Mouse (Mus musculus) embryo, embryonic 11.5 days (tissue): ENCODE data around the gene Vmn2r65.

Experiments
- DNase-seq: peaks from one replicate; pipeline ENCODE4 v3.0.0-alpha.2; 2012; ENCODE audit warnings: low read depth, low spot score

Vmn2r65 gene

DNA sequence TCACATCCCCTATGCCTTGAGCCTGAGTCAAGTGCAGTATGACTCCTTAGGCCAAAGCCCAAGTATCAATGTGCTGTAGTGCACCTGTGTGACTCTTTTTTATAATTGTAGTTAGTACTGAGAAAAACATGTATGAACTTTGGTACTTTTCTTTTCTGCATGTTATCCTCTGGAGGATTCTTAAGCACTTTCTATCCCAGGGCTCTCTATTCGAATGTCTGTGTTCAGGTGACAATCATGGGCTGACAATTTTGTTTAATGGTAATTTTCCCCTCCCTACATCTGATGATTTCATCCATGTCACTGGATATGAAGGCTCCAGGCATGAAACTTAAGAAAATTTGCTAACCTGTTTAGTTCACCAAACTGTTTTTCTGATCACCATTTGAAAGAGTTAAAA lies at the start of gene Vmn2r65:
Gene Vmn2r65 (minus strand): TSS at position 101 of the 400 bp plus-strand sequence.
- DNase-seq, result no peak

DNA sequence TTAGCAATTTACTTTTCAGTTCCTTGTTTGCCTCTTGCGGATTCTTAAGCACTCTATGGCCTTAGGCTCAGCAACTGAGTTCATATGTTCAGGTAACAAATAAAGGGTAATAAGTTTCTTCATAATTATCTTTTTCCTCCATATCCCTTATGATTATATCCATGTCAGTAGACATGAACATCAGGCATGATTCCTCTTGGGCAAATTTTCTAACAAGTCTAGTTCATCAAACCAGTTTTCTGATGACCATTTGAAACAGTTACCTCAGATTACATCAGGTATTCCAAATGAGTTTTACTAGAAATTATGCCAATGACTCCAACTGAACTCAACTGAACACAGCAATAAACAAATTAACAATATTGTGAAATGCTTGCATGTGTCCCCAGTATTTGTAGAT lies 48.3 kb upstream of the Vmn2r65 start, which contains the start of gene Vmn2r66:
Gene Vmn2r66 (minus strand): TSS at position 101 of the 400 bp plus-strand sequence.
- no peak for DNase-seq

GRCm38 (mm10) chr7:84996694-84997093 lies 32.8 kb upstream of the Vmn2r65 start:
- DNase-seq, result no peak
